Mouse (Mus musculus): ENCODE data around the gene Khsrp.

DNA sequence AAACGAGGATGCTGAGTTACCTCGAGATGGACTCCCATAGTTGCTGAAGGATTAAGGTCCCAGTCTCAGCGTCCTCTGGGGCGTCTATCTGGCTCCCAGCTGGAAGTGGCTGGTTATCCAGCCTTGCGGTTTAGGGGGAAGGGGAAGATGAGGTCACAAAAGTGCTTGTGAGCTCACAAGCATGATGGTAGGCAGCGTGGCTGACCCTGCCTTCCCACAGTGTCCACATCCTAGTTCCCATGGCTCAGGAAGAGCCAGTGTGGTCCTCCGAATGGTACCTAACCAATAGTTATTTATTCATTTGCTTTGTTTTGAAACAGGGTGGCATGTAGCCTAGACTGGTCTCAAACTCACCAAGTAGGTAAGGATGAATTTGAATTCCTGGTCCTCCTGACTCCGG is 10.2 kb upstream of the Khsrp start, which contains the start of gene Slc25a41:
- TF ChIP-seq CTCF (IDR thresholded peaks at IDR 0.05; ENCODE audit: insufficient read depth, low read length) (no peak), POLR2A (IDR thresholded peaks at IDR 0.05; ENCODE audit: borderline replicate concordance, extremely low read depth, low read depth, low read length) (no peak)

Measured in lung, adult 2 months (tissue).